Comparison of ENCODE assay signal across 8 mouse cellular contexts in genomic region chr11:52358520-52358919, GRCm38 (mm10). TPM values are rescaled to one million over a fixed set of nuclear protein-coding genes. Genes with fewer than 3 reads are reported as not detected.
DNase-seq lines count a peak whose midpoint lies in the region; ATAC-seq and TF ChIP-seq lines count a peak whose summit lies in the region.

No protein-coding gene starts in this region.

- TF ChIP-seq CTCF in small intestine, adult 2 months (IDR thresholded peaks at IDR 0.05; ENCODE audit: extremely low read depth, insufficient read length, insufficient replicate concordance, low read depth, low read length): no peak

- peak overlapping the region; percentile 17; the same call in 1 of the 2 replicates for H3K27ac ChIP-seq in small intestine, adult 2 months (ENCODE audit: insufficient read depth, low read depth, low read length)

- no peaks in the 10 kb centered on the region for H3K36me3 ChIP-seq in small intestine, adult 2 months (ENCODE audit: control insufficient read depth, insufficient read depth, low read length)

- H3K4me3 ChIP-seq in small intestine, adult 2 months (ENCODE audit: low read depth, low read length): peak overlapping the region; percentile 55

- no peak for ATAC-seq in megakaryocyte progenitor cell, adult 5-6 weeks (replicated peaks; ENCODE audit: poor library complexity)

- no peaks in the 10 kb centered on the region for H3K27me3 ChIP-seq in small intestine, adult 2 months (ENCODE audit: control insufficient read depth, insufficient read depth, low read length)

- peaks cover 19% of the 10 kb centered on the region; the same call in 1 of the 2 replicates for H3K4me1 ChIP-seq in small intestine, adult 2 months (ENCODE audit: control insufficient read depth, insufficient read depth, insufficient read length, low read length)

- 9% methylated on average over 4 of the region's 4 CpGs for WGBS in small intestine, adult 2 months

- peak; percentile 70 for DNase-seq in left cerebral cortex, postnatal 4 days
- no peak for DNase-seq in left cerebral cortex, adult 11 months (ENCODE audit: low spot score)
- peak; percentile 92 for DNase-seq in fat pad, adult 2 months (ENCODE audit: extremely low read depth, low read depth, low spot score)
- peak; percentile 65 for DNase-seq in kidney, postnatal 10 days
- no peak for DNase-seq in spleen, postnatal 4 days (ENCODE audit: low spot score in 2 of 2)
- no peak for DNase-seq in neural tube, embryonic 10.5 days (ENCODE audit: extremely low spot score, low spot score)

- no peak for TF ChIP-seq POLR2A in small intestine, adult 2 months (IDR thresholded peaks at IDR 0.05; ENCODE audit: low read depth, low read length)

- intact Hi-C loops in left cerebral cortex, postnatal 4 days (cut with DNase I): no loop called here

RNA-seq across cellular contexts. Expression of gene Vdac1, which starts 2.1 kb away (rescaled TPM):
- total RNA-seq in left cerebral cortex, postnatal 4 days (2021): 100 to 1,000 TPM; 438 to 456 TPM
- polyA plus RNA-seq in small intestine, adult 2 months (2012; rRNA removed): 23.1 and 47.0 TPM in 2 replicates
- 128 and 138 TPM in 2 replicates for total RNA-seq in megakaryocyte progenitor cell, adult 5-6 weeks (2015)
- 223 and 244 TPM in 2 replicates for total RNA-seq in megakaryocyte progenitor cell, adult 5-6 weeks (2017)

RNA-seq across cellular contexts. Expression of gene 9530068E07Rik, which starts 37.7 kb away (rescaled TPM):
- 10 to 100 TPM; 69.0 to 69.2 TPM for total RNA-seq in left cerebral cortex, postnatal 4 days (2021)
- polyA plus RNA-seq in small intestine, adult 2 months (2012; rRNA removed): 69.8 and 80.0 TPM in 2 replicates
- 132 and 143 TPM in 2 replicates for total RNA-seq in megakaryocyte progenitor cell, adult 5-6 weeks (2015)
- total RNA-seq in megakaryocyte progenitor cell, adult 5-6 weeks (2017): 79.5 and 86.6 TPM in 2 replicates

Comparison
In these comparisons a context has a peak if more than half of its experiments do, and no peak if none do; other contexts are left out.
1. DNase-seq: peak in left cerebral cortex, postnatal 4 days (single experiment), fat pad, adult 2 months (single experiment) and kidney, postnatal 10 days (single experiment); none in left cerebral cortex, adult 11 months (single experiment), spleen, postnatal 4 days (0 of 2) and neural tube, embryonic 10.5 days (single experiment).